10 mouse cellular contexts compared by ENCODE assay signal in genomic region chr11:117088271-117088991, GRCm38 (mm10). TPM values are rescaled to one million over a fixed set of nuclear protein-coding genes. Genes with fewer than 3 reads are reported as not detected.
DNase-seq lines count a peak whose midpoint lies in the region; ATAC-seq and TF ChIP-seq lines count a peak whose summit lies in the region.
"Had no signal": no experiment of that assay in that cellular context is flagged by ENCODE, and none has a peak within 500 bp of the region (broad histone marks: within the 10 kb centered on the region; RNA-seq: fewer than 3 reads in every experiment).

No protein-coding gene starts in this region.

- 71% methylated on average over 13 of the region's 13 CpGs for WGBS in heart, embryonic 11.5 days (ENCODE audit: insufficient replicate concordance)
- WGBS in lung, postnatal 0 days = 51% methylated on average over 13 of the region's 13 CpGs
- 77% methylated on average over 13 of the region's 13 CpGs for WGBS in hindbrain, embryonic 10.5 days

- no peak for TF ChIP-seq EP300 in lung, postnatal 0 days (IDR thresholded peaks at IDR 0.05)

- no peak overlapping the region for H3K9ac ChIP-seq in heart, embryonic 11.5 days (ENCODE audit: low read depth, low read length)
- no peak overlapping the region for H3K9ac ChIP-seq in lung, postnatal 0 days (replicated peaks; ENCODE audit: low read depth)

- ATAC-seq in heart, embryonic 11.5 days (replicated peaks; ENCODE audit: insufficient number of reproducible peaks, low FRiP score, low TSS enrichment) = no peak
- peak; percentile 30 for ATAC-seq in lung, postnatal 0 days
- peak; percentile 57 for ATAC-seq in neutrophil, adult 5-6 weeks (ENCODE audit: extremely low read depth, insufficient number of reproducible peaks, low FRiP score, poor library complexity, severe bottlenecking)

- H3K27ac ChIP-seq in heart, embryonic 11.5 days (ENCODE audit: low read depth, low read length) = no peak overlapping the region
- H3K27ac ChIP-seq in lung, postnatal 0 days (ENCODE audit: low read length) = 0 out of 2 replicates have a peak overlapping the region, but pooled peaks have one; percentile 20
- H3K27ac ChIP-seq in cortical plate, adult 2 months (ENCODE audit: insufficient read depth, low read length) = peak overlapping the region; percentile 63; the same call in 1 of the 2 replicates
- H3K27ac ChIP-seq in hindbrain, embryonic 10.5 days = no peak overlapping the region

- peaks cover 33% of the 10 kb centered on the region for H3K4me1 ChIP-seq in heart, embryonic 11.5 days (ENCODE audit: control insufficient read depth, insufficient read depth, low read length)
- peaks cover 16% of the 10 kb centered on the region; the same call in 1 of the 2 replicates for H3K4me1 ChIP-seq in lung, postnatal 0 days (ENCODE audit: insufficient read depth, low read depth, low read length)
- H3K4me1 ChIP-seq in cortical plate, adult 2 months (ENCODE audit: control insufficient read depth, insufficient read depth, low read length) = no peaks in the 10 kb centered on the region
- peaks cover 39% of the 10 kb centered on the region for H3K4me1 ChIP-seq in hindbrain, embryonic 10.5 days (replicated peaks)

- TF ChIP-seq CTCF in lung, postnatal 0 days (IDR thresholded peaks at IDR 0.05) = no peak
- no peak for TF ChIP-seq CTCF in cortical plate, adult 2 months (IDR thresholded peaks at IDR 0.05; ENCODE audit: extremely low read depth, insufficient read depth, low read length)

- H3K4me3 ChIP-seq in heart, embryonic 11.5 days (ENCODE audit: low read depth, low read length) = no peak overlapping the region
- H3K4me3 ChIP-seq in lung, postnatal 0 days (ENCODE audit: low read depth, low read length) = no peak overlapping the region
- H3K4me3 ChIP-seq in cortical plate, adult 2 months (ENCODE audit: insufficient read depth, low read length) = no peak overlapping the region
- H3K4me3 ChIP-seq in hindbrain, embryonic 10.5 days = no peak overlapping the region

- TF ChIP-seq POLR2A in cortical plate, adult 2 months (IDR thresholded peaks at IDR 0.05; ENCODE audit: extremely low read depth, insufficient read depth, low read length) = no peak

- no peaks in the 10 kb centered on the region for H3K9me3 ChIP-seq in heart, embryonic 11.5 days (replicated peaks; ENCODE audit: control insufficient read depth, low read length)
- H3K9me3 ChIP-seq in lung, postnatal 0 days (ENCODE audit: low read length) = no peaks in the 10 kb centered on the region
- H3K9me3 ChIP-seq in hindbrain, embryonic 10.5 days = no peaks in the 10 kb centered on the region

- no peaks in the 10 kb centered on the region for H3K36me3 ChIP-seq in heart, embryonic 11.5 days (ENCODE audit: control insufficient read depth, insufficient read depth, low read length)
- H3K36me3 ChIP-seq in lung, postnatal 0 days (ENCODE audit: insufficient read depth, low read length) = no peaks in the 10 kb centered on the region
- peaks cover 6% of the 10 kb centered on the region for H3K36me3 ChIP-seq in hindbrain, embryonic 10.5 days

- H3K4me2 ChIP-seq in heart, embryonic 11.5 days = no peak overlapping the region
- no peak overlapping the region for H3K4me2 ChIP-seq in lung, postnatal 0 days (replicated peaks; ENCODE audit: low read depth, low read length)

- no peaks in the 10 kb centered on the region for H3K27me3 ChIP-seq in heart, embryonic 11.5 days (ENCODE audit: control insufficient read depth, insufficient read depth, low read length)
- H3K27me3 ChIP-seq in lung, postnatal 0 days (replicated peaks; ENCODE audit: insufficient read depth, low read length) = no peaks in the 10 kb centered on the region
- H3K27me3 ChIP-seq in hindbrain, embryonic 10.5 days (ENCODE audit: insufficient read depth, poor library complexity, severe bottlenecking) = no peaks in the 10 kb centered on the region; the same call in 1 of the 2 replicates

- DNase-seq in heart, adult 11 months = peak; percentile 95
- DNase-seq in lung, postnatal 0 days (ENCODE audit: low spot score) = peak; percentile 71
- no peak for DNase-seq in lung, postnatal 14 days
- no peak for DNase-seq in cerebellum, postnatal 4 days (ENCODE audit: low spot score in 2 of 2)
- no peak for DNase-seq in hindbrain, embryonic 10.5 days (ENCODE audit: low spot score)
- DNase-seq: cerebellum, postnatal 36 days; thymus, adult 2 months had no signal

RNA-seq across cellular contexts. Expression of gene Sec14l1, which starts 26.5 kb away (rescaled TPM):
- 32.6 and 39.4 TPM in 2 replicates for polyA plus RNA-seq in heart, embryonic 11.5 days (2014; fragmentation: Nextera tagmentation; extraction: Ambion mirVana)
- polyA plus RNA-seq in lung, postnatal 0 days (2015; fragmentation: Nextera tagmentation; extraction: Ambion mirVana) = 62.2 and 62.4 TPM in 2 replicates
- 190 and 191 TPM in 2 replicates for polyA plus RNA-seq in cortical plate, adult 2 months (2012; rRNA removed)
- 95.3 and 116 TPM in 2 replicates for total RNA-seq in neutrophil, adult 5-6 weeks (2017)
- 57.0 and 58.2 TPM in 2 replicates for polyA plus RNA-seq in hindbrain, embryonic 10.5 days (2016; fragmentation: Nextera tagmentation; extraction: Ambion mirVana)

Comparison
In these comparisons a context has a peak if more than half of its experiments do, and no peak if none do; other contexts are left out.
1. DNase-seq: peak in heart, adult 11 months (single experiment) and lung, postnatal 0 days (single experiment); none in lung, postnatal 14 days (single experiment), cerebellum, postnatal 4 days (0 of 2) and hindbrain, embryonic 10.5 days (single experiment).
2. H3K27ac ChIP-seq: peak in lung, postnatal 0 days (single experiment) and cortical plate, adult 2 months (single experiment); none in heart, embryonic 11.5 days (single experiment) and hindbrain, embryonic 10.5 days (single experiment).